Mouse (Mus musculus) CH12.LX (cell line): ENCODE results near the gene Ibtk.

ENCODE experiments used
- CHD2 ChIP-seq: IDR thresholded peaks from 2 replicates; pipeline ENCODE4 v1.6.1; 2011; ENCODE audit warnings: low read length, improper control_type of control experiment
- CTCF ChIP-seq, 2 experiments: IDR thresholded peaks in 1 of 2; conservative IDR thresholded peaks in 1 of 2; 2 replicates each; pipeline ENCODE4 v1.5.1; 2011 to 2012; ENCODE audit warnings: low read depth in 2 of 2, low read length in 2 of 2, improper control_type of control experiment in 1 of 2, inconsistent platforms in 1 of 2, mild to moderate bottlenecking in 1 of 2, moderate library complexity in 1 of 2
- HCFC1 ChIP-seq: IDR thresholded peaks from 2 replicates; pipeline ENCODE4 v1.6.1; 2012; ENCODE audit warnings: low read depth, mild to moderate bottlenecking, inconsistent platforms, low read length, improper control_type of control experiment
- UBTF ChIP-seq: IDR thresholded peaks from 2 replicates; pipeline ENCODE4 v1.6.1; 2012; ENCODE audit warnings: low read depth, mild to moderate bottlenecking, inconsistent platforms, low read length, improper control_type of control experiment, moderate library complexity
- USF2 ChIP-seq: conservative IDR thresholded peaks from 2 replicates; pipeline ENCODE4 v1.6.1; 2011; ENCODE audit warnings: low read depth, low read length, improper control_type of control experiment

DNA sequence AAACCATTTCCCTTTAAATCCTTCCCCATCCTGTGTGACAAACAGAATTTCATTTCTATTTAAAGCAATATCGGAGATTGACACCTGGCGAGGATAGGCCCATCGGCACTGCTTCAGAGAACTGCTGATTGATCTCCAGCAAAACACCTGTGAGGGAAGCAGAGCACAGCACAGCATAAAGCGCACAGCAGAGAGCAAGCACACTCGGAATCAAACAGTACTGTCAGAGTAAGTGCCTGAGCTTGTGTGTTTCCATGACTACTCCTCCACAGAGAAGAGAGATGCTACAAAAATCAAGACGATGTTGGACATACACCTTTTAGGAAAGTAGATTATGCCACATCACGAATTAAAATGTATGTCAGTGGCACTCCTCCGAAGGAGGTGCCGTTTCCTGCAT is 25.1 kb downstream of the Ibtk start:
- TF ChIP-seq UBTF (no peak), HCFC1 (no peak), USF2 (no peak), CHD2 (no peak), CTCF (conservative IDR thresholded peaks at IDR 0.05 in 1 of 2, IDR thresholded peaks at IDR 0.05 in 1 of 2; ENCODE audit: low read depth in 2 of 2, low read length in 2 of 2) (no peak)
